12 mouse cellular contexts compared by ENCODE assay signal in genomic region chr7:135723672-135724341, GRCm38 (mm10). TPM values are rescaled to one million over a fixed set of nuclear protein-coding genes. Genes with fewer than 3 reads are reported as not detected.
DNase-seq lines count a peak whose midpoint lies in the region; ATAC-seq and TF ChIP-seq lines count a peak whose summit lies in the region.
"Had no signal": no experiment of that assay in that cellular context is flagged by ENCODE, and none has a peak within 500 bp of the region (broad histone marks: within the 10 kb centered on the region; RNA-seq: fewer than 3 reads in every experiment).

No protein-coding gene starts in this region.

- H3K36me3 ChIP-seq in heart, embryonic 10.5 days, result no peaks in the 10 kb centered on the region
- H3K36me3 ChIP-seq in intestine, embryonic 15.5 days, result no peaks in the 10 kb centered on the region
- H3K36me3 ChIP-seq in lung, postnatal 0 days (ENCODE audit: insufficient read depth, low read length), result no peaks in the 10 kb centered on the region

- no peaks in the 10 kb centered on the region for H3K9me3 ChIP-seq in heart, embryonic 10.5 days
- H3K9me3 ChIP-seq in intestine, embryonic 15.5 days, result no peaks in the 10 kb centered on the region
- no peaks in the 10 kb centered on the region for H3K9me3 ChIP-seq in lung, postnatal 0 days (ENCODE audit: low read length)

- peak overlapping the region; percentile 19; the same call in 1 of the 2 replicates for H3K27ac ChIP-seq in heart, embryonic 10.5 days
- H3K27ac ChIP-seq in intestine, embryonic 15.5 days, result peak overlapping the region; percentile 56; the same call in 1 of the 2 replicates
- peak overlapping the region; percentile 27 for H3K27ac ChIP-seq in lung, postnatal 0 days (ENCODE audit: low read length)
- H3K27ac ChIP-seq: macrophage had no signal

- no peak for TF ChIP-seq CTCF in lung, postnatal 0 days (IDR thresholded peaks at IDR 0.05)

- intact Hi-C loops in heart, postnatal 14 days (cut with DNase I), result no loop called here
- intact Hi-C loops in left cerebral cortex, postnatal 4 days (cut with DNase I), result no loop called here
- intact Hi-C loops in left cerebral cortex, postnatal 14 days (cut with DNase I), result no loop called here

- WGBS in heart, embryonic 10.5 days, result 62% methylated on average over 6 of the region's 6 CpGs
- WGBS in intestine, embryonic 15.5 days, result 30% methylated on average over 6 of the region's 6 CpGs
- WGBS in lung, postnatal 0 days, result 25% methylated on average over 6 of the region's 6 CpGs

- no peaks in the 10 kb centered on the region; the same call in 1 of the 2 replicates for H3K27me3 ChIP-seq in heart, embryonic 10.5 days (ENCODE audit: insufficient read depth, poor library complexity, severe bottlenecking)
- H3K27me3 ChIP-seq in intestine, embryonic 15.5 days (replicated peaks), result no peaks in the 10 kb centered on the region
- H3K27me3 ChIP-seq in lung, postnatal 0 days (replicated peaks; ENCODE audit: insufficient read depth, low read length), result no peaks in the 10 kb centered on the region

- TF ChIP-seq EP300 in lung, postnatal 0 days (IDR thresholded peaks at IDR 0.05), result no peak

- no peak overlapping the region for H3K4me3 ChIP-seq in heart, embryonic 10.5 days
- H3K4me3 ChIP-seq in intestine, embryonic 15.5 days (replicated peaks), result no peak overlapping the region
- no peak overlapping the region for H3K4me3 ChIP-seq in lung, postnatal 0 days (ENCODE audit: low read depth, low read length)
- H3K4me3 ChIP-seq: myocyte had no signal

- no peak for DNase-seq in heart, embryonic 10.5 days (ENCODE audit: low spot score)
- DNase-seq in heart, postnatal 14 days, result no peak
- DNase-seq in left cerebral cortex, postnatal 4 days, result peak; percentile 46
- DNase-seq in left cerebral cortex, postnatal 14 days (ENCODE audit: low spot score in 2 of 2), result no peak
- DNase-seq in lung, postnatal 0 days (ENCODE audit: low spot score), result peak; percentile 53
- DNase-seq in thymus, postnatal 25 days, result no peak
- no peak for DNase-seq in right cerebral cortex, postnatal 25 days
- DNase-seq: adrenal gland, postnatal 10 days; thymus, postnatal 36 days had no signal

- peak overlapping the region; percentile 11; the same call in 1 of the 2 replicates for H3K4me2 ChIP-seq in intestine, embryonic 15.5 days (replicated peaks)
- no peak overlapping the region for H3K4me2 ChIP-seq in lung, postnatal 0 days (replicated peaks; ENCODE audit: low read depth, low read length)

- H3K4me1 ChIP-seq in heart, embryonic 10.5 days, result peaks cover 10% of the 10 kb centered on the region; the same call in 1 of the 2 replicates
- peaks cover 6% of the 10 kb centered on the region for H3K4me1 ChIP-seq in intestine, embryonic 15.5 days (replicated peaks)
- H3K4me1 ChIP-seq in lung, postnatal 0 days (ENCODE audit: insufficient read depth, low read depth, low read length), result no peaks in the 10 kb centered on the region

- H3K9ac ChIP-seq in intestine, embryonic 15.5 days, result no peak overlapping the region
- H3K9ac ChIP-seq in lung, postnatal 0 days (replicated peaks; ENCODE audit: low read depth), result no peak overlapping the region

- peak; percentile 66 for ATAC-seq in intestine, embryonic 15.5 days
- ATAC-seq in lung, postnatal 0 days, result peak; percentile 48

RNA-seq across cellular contexts. Expression of gene Mki67, which starts 7.6 kb away (rescaled TPM):
- polyA plus RNA-seq in heart, embryonic 10.5 days (2016; fragmentation: Nextera tagmentation; extraction: Ambion mirVana), result 36.1 and 41.1 TPM in 2 replicates
- 10 to 100 TPM; 10.0 to 18.6 TPM for total RNA-seq in heart, postnatal 14 days (2021)
- total RNA-seq in left cerebral cortex, postnatal 4 days (2021), result 10 to 100 TPM; 15.8 to 16.5 TPM
- total RNA-seq in left cerebral cortex, postnatal 14 days (2021), result 1 to 10 TPM; 2.3 to 2.4 TPM
- polyA plus RNA-seq in intestine, embryonic 15.5 days (2015; fragmentation: Nextera tagmentation; extraction: Ambion mirVana), result 37.6 and 38.1 TPM in 2 replicates
- 2.8 and 4.7 TPM in 2 replicates for polyA plus RNA-seq in lung, postnatal 0 days (2015; fragmentation: Nextera tagmentation; extraction: Ambion mirVana)

Comparison
In these comparisons a context has a peak if more than half of its experiments do, and no peak if none do; other contexts are left out.
1. DNase-seq: peak in left cerebral cortex, postnatal 4 days (single experiment) and lung, postnatal 0 days (single experiment); none in heart, embryonic 10.5 days (single experiment), heart, postnatal 14 days (0 of 2), left cerebral cortex, postnatal 14 days (0 of 2), thymus, postnatal 25 days (single experiment) and right cerebral cortex, postnatal 25 days (single experiment).
2. Peak in every context shown above with its lines, with median percentiles within 50 percentile points of each other: H3K27ac ChIP-seq.